Mouse (Mus musculus) stomach, embryonic 14.5 days (tissue): ENCODE data around the gene Alcam. TPM values are rescaled to one million over a fixed set of nuclear protein-coding genes. Genes with fewer than 3 reads are reported as not detected.

Source experiments
- ATAC-seq: fragments of 200-750 bp; cut with Nextera tagmentation; 2 replicates; pipeline ENCODE4 v1.8.0; 2017; ENCODE audit warnings: low read depth, moderate TSS enrichment; ENCODE audit not compliant: insufficient number of reproducible peaks, insufficient read depth, low FRiP score
- H3K27ac ChIP-seq: fragments of 300-500 bp; sonication (generic); 2 replicates; pipeline ENCODE4 v1.5.1; 2014; ENCODE audit warnings: mild to moderate bottlenecking, low read length, moderate library complexity, mixed read lengths
- H3K27me3 ChIP-seq: fragments of 300-500 bp; sonication (generic); 2 replicates; pipeline ENCODE4 v1.6.1; 2014; ENCODE audit warnings: low read length, control low read depth, mixed read lengths; ENCODE audit not compliant: control insufficient read depth, insufficient read depth
- H3K36me3 ChIP-seq: fragments of 300-500 bp; sonication (generic); 2 replicates; pipeline ENCODE4 v1.6.1; 2014; ENCODE audit warnings: mild to moderate bottlenecking, control low read depth, low read length, moderate library complexity, mixed read lengths; ENCODE audit not compliant: control insufficient read depth, insufficient read depth
- H3K4me1 ChIP-seq: fragments of 300-500 bp; sonication (generic); 2 replicates; pipeline ENCODE4 v1.6.1; 2014; ENCODE audit warnings: low read length, control low read depth, mixed read lengths; ENCODE audit not compliant: control insufficient read depth, insufficient read depth
- H3K4me2 ChIP-seq: fragments of 300-500 bp; sonication (generic); replicated peaks from 2 replicates; pipeline ENCODE4 v1.6.1; 2014; ENCODE audit warnings: low read depth, low read length, control low read depth
- H3K4me3 ChIP-seq: fragments of 300-500 bp; sonication (generic); 2 replicates; pipeline ENCODE4 v1.5.1; 2014; ENCODE audit warnings: low read depth, low read length, control low read depth
- H3K9ac ChIP-seq: fragments of 300-500 bp; sonication (generic); replicated peaks from 2 replicates; pipeline ENCODE4 v1.6.1; 2014; ENCODE audit warnings: low read depth, mild to moderate bottlenecking, control low read depth, low read length, moderate library complexity, mixed read lengths
- H3K9me3 ChIP-seq: fragments of 300-500 bp; sonication (generic); 2 replicates; pipeline ENCODE4 v1.6.1; 2016; ENCODE audit warnings: low read depth, low read length, control low read depth; ENCODE audit not compliant: control insufficient read depth
- WGBS: fragments of 180-500 bp; shearing (Covaris S2); extraction: QIAGEN DNeasy Blood & Tissue Kit; methylation state at CpG from one replicate; pipeline ENCODE4 v1.1.7; 2014; 5-methylcytosine and 5-hydroxymethylcytosine counted together
- polyA plus RNA-seq: library from polyadenylated mRNA; unstranded; fragments of >200 nt; fragmentation: Nextera tagmentation; extraction: Ambion mirVana; gene quantifications from 2 replicates; pipeline ENCODE4 v1.2.1, GENCODE M21; 2014

Alcam gene
- polyA plus RNA-seq, 1 experiment from 2014 or later, result 103 TPM

GRCm38 (mm10) chr16:52413714-52414113, 40.2 kb downstream of the Alcam start:
- Histone ChIP-seq H3K4me2 (no peak overlapping the region), H3K9ac (no peak overlapping the region), H3K27me3 (no peaks in the 10 kb centered on the region), H3K4me1 (no peaks in the 10 kb centered on the region), H3K9me3 (no peaks in the 10 kb centered on the region), H3K27ac (no peak overlapping the region), H3K4me3 (no peak overlapping the region), H3K36me3 (no peaks in the 10 kb centered on the region)
- WGBS, result 76% methylated on average over 3 of the region's 3 CpGs
- no peak for ATAC-seq

- H3K36me3 ChIP-seq, result no peaks in the 10 kb centered on the region
- H3K4me2 ChIP-seq, result no peak overlapping the region
- H3K27ac ChIP-seq, result no peak overlapping the region
- no peaks in the 10 kb centered on the region for H3K4me1 ChIP-seq
- H3K27me3 ChIP-seq, result no peaks in the 10 kb centered on the region
- 94% methylated on average over 3 of the region's 3 CpGs for WGBS
- no peaks in the 10 kb centered on the region for H3K9me3 ChIP-seq
- H3K9ac ChIP-seq, result no peak overlapping the region
- H3K4me3 ChIP-seq, result no peak overlapping the region
- no peak for ATAC-seq
Measured at GRCm38 (mm10) chr16:52406072-52406471, 47.8 kb downstream of the Alcam start.

GRCm38 (mm10) chr16:52405272-52405671, 48.6 kb downstream of the Alcam start:
- no peak overlapping the region for H3K4me3 ChIP-seq
- no peak overlapping the region for H3K9ac ChIP-seq
- ATAC-seq, result no peak
- H3K36me3 ChIP-seq, result no peaks in the 10 kb centered on the region
- H3K4me1 ChIP-seq, result no peaks in the 10 kb centered on the region
- 85% methylated on average over 2 of the region's 2 CpGs for WGBS
- no peak overlapping the region for H3K27ac ChIP-seq
- no peaks in the 10 kb centered on the region for H3K27me3 ChIP-seq
- H3K9me3 ChIP-seq, result no peaks in the 10 kb centered on the region
- H3K4me2 ChIP-seq, result no peak overlapping the region

- 87% methylated on average over 3 of the region's 3 CpGs for WGBS
- no peaks in the 10 kb centered on the region for H3K9me3 ChIP-seq
- no peak for ATAC-seq
- no peak overlapping the region for H3K27ac ChIP-seq
- no peak overlapping the region for H3K9ac ChIP-seq
- H3K4me3 ChIP-seq, result no peak overlapping the region
- H3K36me3 ChIP-seq, result no peaks in the 10 kb centered on the region
- H3K4me1 ChIP-seq, result no peaks in the 10 kb centered on the region
- no peak overlapping the region for H3K4me2 ChIP-seq
- no peaks in the 10 kb centered on the region for H3K27me3 ChIP-seq
Measured at GRCm38 (mm10) chr16:52399112-52399511, 54.8 kb downstream of the Alcam start.

- H3K9me3 ChIP-seq, result no peaks in the 10 kb centered on the region
Measured at GRCm38 (mm10) chr16:52386781-52387300, 67.0 kb downstream of the Alcam start.

GRCm38 (mm10) chr16:52383456-52384185, 70.3 kb downstream of the Alcam start:
- no peak overlapping the region for H3K4me2 ChIP-seq
- no peak for ATAC-seq
- 60% methylated on average over 13 of the region's 13 CpGs for WGBS
- no peak overlapping the region for H3K9ac ChIP-seq
- H3K4me1 ChIP-seq, result peaks cover 9% of the 10 kb centered on the region; the same call in 1 of the 2 replicates
- H3K4me3 ChIP-seq, result no peak overlapping the region
- H3K27me3 ChIP-seq, result no peaks in the 10 kb centered on the region
- H3K9me3 ChIP-seq, result no peaks in the 10 kb centered on the region
- H3K27ac ChIP-seq, result no peak overlapping the region
- no peaks in the 10 kb centered on the region for H3K36me3 ChIP-seq

More at GRCm38 (mm10) chr16:52386781-52387300, 67.0 kb downstream of the Alcam start:
- Histone ChIP-seq H3K27ac (no peak overlapping the region), H3K9ac (no peak overlapping the region), H3K36me3 (no peaks in the 10 kb centered on the region), H3K27me3 (no peaks in the 10 kb centered on the region), H3K4me1 (no peaks in the 10 kb centered on the region), H3K4me2 (no peak overlapping the region), H3K4me3 (no peak overlapping the region)
- WGBS, result 69% methylated on average over 5 of the region's 5 CpGs
- ATAC-seq, result no peak

GRCm38 (mm10) chr16:52378811-52379597, 74.9 kb downstream of the Alcam start:
- Histone ChIP-seq H3K4me2 (no peak overlapping the region), H3K27ac (no peak overlapping the region), H3K27me3 (no peaks in the 10 kb centered on the region), H3K9ac (no peak overlapping the region), H3K36me3 (no peaks in the 10 kb centered on the region), H3K9me3 (no peaks in the 10 kb centered on the region), H3K4me1 (peaks cover 9% of the 10 kb centered on the region; the same call in 1 of the 2 replicates), H3K4me3 (no peak overlapping the region)
- no peak for ATAC-seq
- 39% methylated on average over 7 of the region's 7 CpGs for WGBS

GRCm38 (mm10) chr16:52376827-52377226, 77.0 kb downstream of the Alcam start:
- ATAC-seq, result no peak
- Histone ChIP-seq H3K27me3 (no peaks in the 10 kb centered on the region), H3K36me3 (no peaks in the 10 kb centered on the region), H3K9ac (no peak overlapping the region), H3K4me1 (peaks cover 9% of the 10 kb centered on the region; the same call in 1 of the 2 replicates), H3K4me3 (no peak overlapping the region), H3K27ac (no peak overlapping the region), H3K9me3 (no peaks in the 10 kb centered on the region), H3K4me2 (no peak overlapping the region)
- WGBS, result 95% methylated on average over 2 of the region's 2 CpGs
